ENCODE assay signal across 9 mouse cellular contexts in genomic region chr13:108151782-108152181, GRCm38 (mm10). TPM values are rescaled to one million over a fixed set of nuclear protein-coding genes. Genes with fewer than 3 reads are reported as not detected.
A peak's percentile ranks its signal among the peaks of the same experiment; 100 is the strongest.
DNase-seq lines count a peak whose midpoint lies in the region; ATAC-seq and TF ChIP-seq lines count a peak whose summit lies in the region.
"Had no signal": no experiment of that assay in that cellular context is flagged by ENCODE, and none has a peak within 500 bp of the region (broad histone marks: within the 10 kb centered on the region; RNA-seq: fewer than 3 reads in every experiment).

No protein-coding gene starts in this region.

- intact Hi-C loops in heart, adult 2 months (cut with DNase I) = loop anchor here (1.0 to 5.0 kb wide), 5 partner anchors 24 to 969 kb away; no protein-coding TSS in a partner anchor

- no peak for DNase-seq in heart, adult 2 months
- no peak for DNase-seq in heart, adult 11 months
- DNase-seq in testis, postnatal 10 days (ENCODE audit: low spot score) = no peak
- peak; percentile 9 for DNase-seq in retina, postnatal 7 days (ENCODE audit: low read depth, low spot score)
- no peak for DNase-seq in right cerebral cortex, postnatal 4 days

- H3K9me3 ChIP-seq in intestine, embryonic 15.5 days = no peaks in the 10 kb centered on the region
- H3K9me3 ChIP-seq: limb, embryonic 12.5 days had no signal

- H3K4me2 ChIP-seq in intestine, embryonic 15.5 days (replicated peaks) = no peak overlapping the region
- H3K4me2 ChIP-seq: limb, embryonic 12.5 days had no signal

- H3K9ac ChIP-seq in heart, adult 2 months (ENCODE audit: low read depth, low read length) = no peak overlapping the region
- no peak overlapping the region for H3K9ac ChIP-seq in intestine, embryonic 15.5 days
- H3K9ac ChIP-seq: limb, embryonic 12.5 days had no signal

- no peaks in the 10 kb centered on the region for H3K27me3 ChIP-seq in heart, adult 2 months (ENCODE audit: control insufficient read depth, insufficient read depth, low read length)
- no peaks in the 10 kb centered on the region for H3K27me3 ChIP-seq in testis, adult 2 months (ENCODE audit: control insufficient read depth, insufficient read depth, low read length)
- no peaks in the 10 kb centered on the region for H3K27me3 ChIP-seq in intestine, embryonic 15.5 days (replicated peaks)
- H3K27me3 ChIP-seq: limb, embryonic 12.5 days had no signal

- H3K27ac ChIP-seq in heart, adult 2 months = no peak overlapping the region
- no peak overlapping the region for H3K27ac ChIP-seq in testis, adult 2 months (ENCODE audit: control insufficient read depth, insufficient read depth, low read depth, low read length)
- H3K27ac ChIP-seq in intestine, embryonic 15.5 days = no peak overlapping the region
- H3K27ac ChIP-seq: limb, embryonic 12.5 days had no signal

- no peak for TF ChIP-seq EP300 in heart, adult 2 months (IDR thresholded peaks at IDR 0.05; ENCODE audit: insufficient read depth, low read depth, low read length)

- no peak for TF ChIP-seq POLR2A in heart, adult 2 months (IDR thresholded peaks at IDR 0.05; ENCODE audit: insufficient read depth, low read depth, low read length)
- no peak for TF ChIP-seq POLR2A in testis, adult 2 months (IDR thresholded peaks at IDR 0.05; ENCODE audit: control insufficient read depth, low read depth, low read length)

- ATAC-seq in common myeloid progenitor, adult 5-6 weeks (replicated peaks; ENCODE audit: low read depth, poor library complexity, severe bottlenecking) = peak; percentile 76
- no peak for ATAC-seq in intestine, embryonic 15.5 days

- H3K36me3 ChIP-seq in heart, adult 2 months (ENCODE audit: control insufficient read depth, insufficient read depth, low read length) = no peaks in the 10 kb centered on the region
- no peaks in the 10 kb centered on the region for H3K36me3 ChIP-seq in testis, adult 2 months (ENCODE audit: control insufficient read depth, insufficient read depth, low read length)
- no peaks in the 10 kb centered on the region for H3K36me3 ChIP-seq in intestine, embryonic 15.5 days
- H3K36me3 ChIP-seq: limb, embryonic 12.5 days had no signal

- no peaks in the 10 kb centered on the region; the same call in 1 of the 2 replicates for H3K79me2 ChIP-seq in heart, adult 2 months (replicated peaks; ENCODE audit: control insufficient read depth, insufficient read depth, low read length)

- TF ChIP-seq CTCF in heart, adult 2 months (IDR thresholded peaks at IDR 0.05) = peak; percentile 92
- TF ChIP-seq CTCF in testis, adult 2 months (IDR thresholded peaks at IDR 0.05; ENCODE audit: control insufficient read depth, insufficient read depth, insufficient replicate concordance, low read depth, low read length) = peak; percentile 26; the same call in 1 of the 2 replicates

- H3K4me3 ChIP-seq in heart, adult 2 months = no peak overlapping the region
- no peak overlapping the region for H3K4me3 ChIP-seq in testis, adult 2 months (ENCODE audit: control insufficient read depth, low read depth, low read length)
- H3K4me3 ChIP-seq in intestine, embryonic 15.5 days (replicated peaks) = no peak overlapping the region
- H3K4me3 ChIP-seq: limb, embryonic 12.5 days had no signal

- H3K4me1 ChIP-seq in heart, adult 2 months (ENCODE audit: control insufficient read depth, insufficient read depth, low read length) = no peaks in the 10 kb centered on the region
- no peaks in the 10 kb centered on the region for H3K4me1 ChIP-seq in testis, adult 2 months (ENCODE audit: control insufficient read depth, insufficient read depth, low read length)
- H3K4me1 ChIP-seq in intestine, embryonic 15.5 days (replicated peaks) = no peaks in the 10 kb centered on the region
- H3K4me1 ChIP-seq: limb, embryonic 12.5 days had no signal

RNA-seq across cellular contexts. Expression of gene Ndufaf2, which starts 6.6 kb away (rescaled TPM):
- total RNA-seq in heart, adult 2 months (2021) = 10 to 100 TPM; 23.3 to 28.8 TPM
- polyA plus RNA-seq in heart, adult 2 months (2012; rRNA removed) = 12.4 and 14.1 TPM in 2 replicates
- 49.3 and 51.2 TPM in 2 replicates for polyA plus RNA-seq in testis, adult 2 months (2012; rRNA removed)
- 56.9 and 98.3 TPM in 2 replicates for total RNA-seq in common myeloid progenitor, adult 5-6 weeks (2017)
- 62.8 and 63.1 TPM in 2 replicates for polyA plus RNA-seq in intestine, embryonic 15.5 days (2015; fragmentation: Nextera tagmentation; extraction: Ambion mirVana)

RNA-seq across cellular contexts. Expression of gene Ercc8, which starts 6.7 kb away (rescaled TPM):
- total RNA-seq in heart, adult 2 months (2021) = 1 to 10 TPM; 4.8 to 5.9 TPM
- 4.7 and 7.3 TPM in 2 replicates for polyA plus RNA-seq in heart, adult 2 months (2012; rRNA removed)
- polyA plus RNA-seq in testis, adult 2 months (2012; rRNA removed) = 30.1 and 32.2 TPM in 2 replicates
- total RNA-seq in common myeloid progenitor, adult 5-6 weeks (2017) = 13.0 and 19.3 TPM in 2 replicates
- polyA plus RNA-seq in intestine, embryonic 15.5 days (2015; fragmentation: Nextera tagmentation; extraction: Ambion mirVana) = 13.5 and 15.7 TPM in 2 replicates
